Mouse (Mus musculus): ENCODE data around the gene Phf6.

DNA sequence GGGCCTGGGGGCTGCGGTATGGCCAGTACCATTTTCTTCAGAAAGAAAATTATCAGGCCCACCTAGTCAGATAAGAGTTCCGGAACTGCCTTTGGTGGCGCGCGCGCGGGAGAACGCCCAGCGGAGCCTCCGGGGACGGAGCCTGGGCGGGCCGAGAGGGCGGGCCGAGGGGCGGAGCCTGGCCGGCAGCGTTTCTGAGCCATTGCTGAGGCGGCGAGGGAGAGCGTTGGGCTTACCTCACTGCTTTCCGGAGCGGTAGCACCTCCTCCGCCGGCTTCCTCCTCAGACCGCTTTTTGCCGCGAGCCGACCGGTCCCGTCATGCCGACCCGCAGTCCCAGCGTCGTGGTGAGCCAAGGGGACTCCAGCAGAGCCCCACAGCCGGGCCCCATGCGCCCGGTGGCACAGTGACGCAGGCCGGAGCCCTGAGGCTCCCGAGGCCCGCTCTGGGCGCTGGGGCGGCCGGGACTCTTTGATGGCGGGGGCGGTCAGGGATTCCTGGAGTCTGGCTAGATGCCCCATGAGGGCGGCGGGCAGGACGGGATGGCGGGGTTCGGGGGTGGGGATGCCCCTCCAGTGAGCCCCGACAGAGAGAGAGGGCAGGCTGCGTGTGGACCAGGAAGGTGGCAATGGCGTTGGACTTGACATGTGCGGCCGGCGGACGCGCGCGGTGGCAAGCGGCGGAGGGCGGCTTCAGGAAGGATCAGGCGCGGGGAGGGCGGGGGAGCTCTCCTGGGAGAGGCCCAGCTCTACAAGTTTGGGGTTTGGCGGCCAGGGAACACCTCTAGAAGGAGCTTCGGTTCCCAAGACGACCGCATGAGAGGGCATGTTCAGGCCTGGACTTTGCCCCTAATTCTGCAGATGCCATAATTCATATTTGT, 76.1 kb downstream of the Phf6 start, which contains the start of gene Hprt:
- peak; percentile 80 for TF ChIP-seq POLR2A (IDR thresholded peaks at IDR 0.05; ENCODE audit: borderline replicate concordance, insufficient read depth, low read length)
- no peak for TF ChIP-seq CTCF (IDR thresholded peaks at IDR 0.05; ENCODE audit: borderline replicate concordance, insufficient read depth, low read depth, low read length)
